Mouse (Mus musculus): ENCODE measurements around the gene Itih5.

Itih5 gene

DNA sequence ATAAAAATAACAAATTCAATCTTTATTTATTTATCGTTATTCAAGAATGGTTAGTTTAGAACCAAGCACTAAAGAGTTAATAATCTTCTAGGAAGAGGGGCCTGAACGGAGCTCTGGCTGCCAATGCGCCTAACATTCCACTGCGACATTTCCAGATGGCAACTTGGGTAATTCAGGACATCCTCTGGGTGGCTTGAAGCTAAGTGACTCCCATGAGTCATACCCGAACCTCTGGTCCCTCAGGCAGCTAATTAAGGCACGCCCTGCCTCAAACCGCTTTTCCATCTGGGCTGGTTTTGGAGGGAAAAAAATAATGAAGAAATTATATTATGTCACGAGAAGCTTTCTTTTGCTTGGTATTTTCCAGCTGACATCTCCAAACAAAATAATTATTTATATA, 14.6 kb downstream of the Itih5 start:
- DNase-seq (ENCODE audit: low spot score in 2 of 2): no peak

DNA sequence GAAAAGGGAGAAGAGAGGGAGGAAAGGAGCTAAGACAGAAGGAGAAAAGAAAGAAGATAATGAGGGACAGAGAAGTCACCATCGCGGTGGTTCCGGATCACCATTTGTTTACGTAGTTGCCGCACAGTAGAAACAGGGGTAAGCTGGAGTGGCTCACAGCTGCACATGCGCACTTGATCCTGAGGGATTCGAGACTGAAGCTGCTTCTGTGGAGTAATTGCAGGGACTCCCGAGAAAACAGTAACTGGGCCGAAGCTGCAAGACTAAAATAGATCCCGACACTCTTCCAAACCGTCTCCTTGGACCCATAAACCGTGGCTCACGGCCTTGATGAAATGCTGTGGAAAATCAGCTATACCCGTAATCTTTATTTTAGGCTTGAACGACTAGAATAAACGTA, 16.6 kb downstream of the Itih5 start:
- DNase-seq (ENCODE audit: low spot score in 2 of 2): no peak

DNA sequence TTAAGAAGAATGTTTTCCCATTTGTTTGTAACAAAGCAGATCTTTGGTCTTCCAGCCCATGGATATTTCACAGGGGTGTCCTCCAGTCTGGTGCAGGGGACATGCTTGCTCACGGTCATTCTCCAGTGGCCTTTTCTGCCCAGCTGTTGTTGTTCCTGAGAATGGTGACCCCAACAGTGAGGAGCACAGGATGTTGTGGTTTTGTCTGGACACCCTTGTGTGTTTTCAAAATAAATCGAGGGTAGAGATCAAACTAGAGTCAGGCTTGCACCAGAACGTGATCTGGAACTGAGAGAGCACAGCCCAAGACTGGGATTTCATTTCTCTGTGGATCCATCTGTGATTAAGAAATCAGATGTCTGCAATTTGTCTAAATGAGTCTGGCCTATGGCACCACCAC, 40.2 kb downstream of the Itih5 start:
- DNase-seq (ENCODE audit: low spot score in 2 of 2): no peak

DNA sequence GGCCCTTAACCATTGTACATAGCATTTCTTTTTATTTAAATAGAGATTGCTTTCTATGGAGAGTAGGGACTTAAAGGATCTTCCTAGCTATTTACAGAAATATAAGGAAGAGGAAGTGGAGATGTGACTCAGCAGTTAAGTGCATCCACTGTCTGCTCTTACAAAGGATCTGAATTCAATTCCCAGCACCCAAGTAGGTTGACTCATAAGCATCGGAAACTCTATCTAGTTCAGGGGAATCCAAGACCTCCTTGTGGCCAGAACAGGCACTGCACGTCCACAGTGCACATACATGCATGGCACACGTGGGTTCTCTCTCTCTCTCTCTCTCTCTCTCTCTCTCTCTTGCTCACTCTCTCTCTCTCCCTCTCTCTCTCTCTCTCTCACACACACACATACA, 41.8 kb downstream of the Itih5 start:
- no peak for DNase-seq (ENCODE audit: low spot score in 2 of 2)

DNA sequence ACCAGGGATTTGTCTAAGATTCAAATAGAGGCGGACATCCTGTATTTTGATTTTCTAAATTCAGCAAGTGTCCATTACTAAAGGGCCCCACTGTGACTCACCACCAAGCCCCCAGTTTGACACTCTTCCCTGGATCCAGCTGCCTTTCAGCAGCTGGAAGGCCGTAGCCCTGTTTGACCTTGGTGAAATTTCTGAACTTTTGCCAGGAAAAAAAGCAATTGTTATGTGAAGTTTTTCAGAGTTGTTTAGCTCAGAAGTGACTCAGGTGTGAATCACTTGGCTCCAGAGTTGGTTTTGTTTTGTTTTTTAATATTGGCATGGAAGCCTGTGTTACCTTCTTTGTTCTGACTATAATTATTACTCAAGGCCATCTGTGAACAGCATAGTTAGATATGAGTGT, 46.0 kb downstream of the Itih5 start:
- DNase-seq (ENCODE audit: low spot score in 2 of 2): no peak

DNA sequence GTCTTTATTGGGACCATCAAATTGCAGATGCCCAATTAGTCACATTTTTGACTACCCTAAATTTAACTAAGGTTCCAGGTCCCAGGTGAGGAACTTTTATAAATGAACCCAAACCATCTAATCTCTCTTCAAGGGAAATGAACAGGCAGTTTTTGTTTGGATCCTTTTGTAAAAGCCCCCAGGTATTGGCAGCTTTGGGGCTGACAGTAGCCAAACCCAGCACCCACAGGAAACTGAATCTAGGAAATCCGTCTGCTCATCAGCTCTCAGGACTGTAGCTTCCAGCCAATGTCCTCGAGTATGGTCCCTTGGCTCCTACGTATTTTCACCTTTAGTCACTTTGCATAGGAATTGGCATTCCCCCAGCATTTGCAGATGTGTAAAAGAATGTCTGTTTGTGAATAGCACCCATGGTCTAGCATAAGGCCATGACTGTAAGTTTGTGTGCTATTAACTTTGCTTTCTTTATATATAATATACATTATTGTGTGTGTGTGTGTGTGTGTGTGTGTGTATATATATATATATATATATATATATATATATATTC, 47.4 kb downstream of the Itih5 start:
- DNase-seq (ENCODE audit: low spot score in 2 of 2): no peak

DNA sequence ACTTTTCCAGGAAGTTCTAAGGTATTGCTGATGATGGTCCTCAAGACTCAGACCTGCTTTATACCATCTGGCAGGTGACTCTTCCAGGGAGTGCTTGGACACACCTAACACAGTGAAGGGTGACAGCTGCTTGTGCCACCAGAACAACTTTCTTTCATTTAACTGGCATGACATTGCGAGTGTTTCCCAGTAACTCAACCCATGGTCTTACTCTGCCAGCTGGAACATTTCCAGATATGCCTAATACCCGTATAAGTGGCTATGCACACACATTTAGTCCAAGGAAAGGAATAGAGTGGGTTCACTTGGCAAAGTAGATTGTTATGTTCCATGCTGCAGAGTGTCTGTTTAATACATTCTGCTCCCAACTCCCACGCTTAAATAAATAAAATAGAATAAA, 50.9 kb downstream of the Itih5 start:
- no peak for DNase-seq (ENCODE audit: low spot score in 2 of 2)

DNA sequence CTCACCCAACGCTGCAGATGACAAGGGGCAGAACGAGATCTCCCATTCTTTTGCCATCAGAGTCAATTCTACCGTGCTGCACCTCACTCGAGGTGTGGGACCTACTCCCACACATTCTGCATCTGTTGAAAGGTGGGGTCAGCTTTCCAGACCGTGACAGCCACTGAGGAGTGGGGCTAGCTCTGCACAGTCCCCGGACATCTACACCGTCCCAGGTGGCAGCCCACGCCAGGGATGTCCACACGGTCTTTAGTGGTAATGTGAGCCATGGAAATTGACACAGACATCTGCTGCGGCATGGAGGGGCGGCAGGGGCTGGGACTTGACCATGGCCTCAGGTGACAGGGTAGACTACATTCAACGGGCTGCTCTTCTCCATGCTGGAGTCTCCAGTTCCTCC, 60.1 kb downstream of the Itih5 start:
- no peak for DNase-seq (ENCODE audit: low spot score in 2 of 2)

DNA sequence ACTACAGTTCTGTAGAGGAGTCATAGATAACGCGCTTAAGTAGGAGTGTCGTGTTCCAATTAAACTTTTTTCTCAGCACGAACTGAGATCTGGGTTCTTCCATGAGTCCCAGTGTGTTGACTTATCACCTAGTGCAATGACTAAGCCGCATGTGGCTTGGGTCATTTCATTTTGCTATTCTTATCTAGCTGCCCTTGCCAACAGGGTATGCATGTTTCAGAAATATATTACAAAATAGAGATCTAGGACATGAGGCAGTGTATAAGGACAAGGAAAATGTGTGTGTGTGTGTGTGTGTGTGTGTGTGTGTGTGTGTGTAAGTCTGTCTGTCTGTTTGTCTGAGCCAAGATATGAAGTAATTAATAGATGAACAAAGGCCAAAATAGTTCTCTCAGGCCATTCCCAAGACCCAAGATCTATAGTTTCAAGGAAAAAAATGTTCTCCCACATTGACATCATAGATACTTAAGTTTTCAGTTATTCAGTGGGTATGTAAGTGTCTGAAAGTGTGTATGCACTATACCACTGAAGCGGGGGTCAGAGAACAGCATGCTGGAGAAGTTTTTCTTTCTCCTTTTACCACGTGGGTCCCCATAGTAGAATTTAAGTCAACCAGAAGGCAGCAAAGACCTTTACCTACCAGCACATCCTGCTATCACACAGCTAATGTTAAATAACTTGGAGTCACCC, 62.6 kb downstream of the Itih5 start:
- no peak for DNase-seq (ENCODE audit: low spot score in 2 of 2)

DNA sequence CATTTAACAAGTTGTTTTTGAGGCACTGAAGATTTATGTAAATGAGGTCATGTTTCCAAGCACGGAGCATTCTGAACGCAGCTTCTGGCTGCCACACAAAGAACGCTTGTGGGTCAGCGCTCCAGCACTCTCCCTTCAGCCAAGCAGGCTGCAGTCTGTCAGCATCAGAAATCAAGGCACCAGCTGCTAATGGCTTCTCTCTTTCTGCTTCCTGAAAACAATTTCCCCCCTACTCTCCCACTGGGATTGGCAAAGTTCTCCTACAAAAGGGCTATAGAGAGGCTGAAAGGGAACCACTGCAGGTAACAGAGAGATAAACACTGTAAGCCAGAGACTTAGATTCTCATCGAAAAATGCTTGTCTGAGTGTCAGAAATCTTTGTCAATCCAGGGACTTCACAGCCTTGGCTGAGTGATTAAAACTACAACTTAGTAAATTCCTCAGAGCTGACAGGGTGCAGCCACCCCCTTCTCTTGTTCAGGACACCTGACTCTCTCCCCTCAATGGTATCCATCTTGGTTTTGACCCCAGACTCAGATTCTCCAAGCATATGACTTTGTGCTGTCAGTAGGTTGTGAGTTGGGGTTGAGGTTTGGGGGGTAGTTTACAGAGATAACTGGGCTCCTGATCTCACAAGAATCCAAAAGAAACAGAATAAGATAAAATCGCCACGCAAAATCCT, 63.3 kb downstream of the Itih5 start:
- no peak for DNase-seq (ENCODE audit: low spot score in 2 of 2)

DNA sequence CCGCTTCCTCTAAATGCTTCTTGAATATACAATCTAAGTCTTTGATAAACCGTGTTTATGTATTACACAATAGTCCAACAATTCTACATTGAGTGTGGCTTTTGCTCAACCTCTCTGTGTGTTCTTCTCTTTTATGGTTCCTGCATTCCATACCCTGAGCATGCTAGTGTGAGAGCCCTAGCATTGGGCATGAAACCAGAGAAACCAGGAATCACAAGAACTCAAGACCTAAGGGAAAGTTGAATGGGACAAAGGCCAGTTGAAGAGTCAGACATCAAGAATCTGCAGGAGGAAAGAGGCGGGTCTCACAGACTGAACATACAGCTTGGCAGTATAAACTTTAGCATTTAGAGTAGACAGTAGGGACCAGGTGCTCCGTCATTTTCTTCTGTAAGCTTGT, 68.5 kb downstream of the Itih5 start:
- no peak for DNase-seq (ENCODE audit: low spot score in 2 of 2)

DNA sequence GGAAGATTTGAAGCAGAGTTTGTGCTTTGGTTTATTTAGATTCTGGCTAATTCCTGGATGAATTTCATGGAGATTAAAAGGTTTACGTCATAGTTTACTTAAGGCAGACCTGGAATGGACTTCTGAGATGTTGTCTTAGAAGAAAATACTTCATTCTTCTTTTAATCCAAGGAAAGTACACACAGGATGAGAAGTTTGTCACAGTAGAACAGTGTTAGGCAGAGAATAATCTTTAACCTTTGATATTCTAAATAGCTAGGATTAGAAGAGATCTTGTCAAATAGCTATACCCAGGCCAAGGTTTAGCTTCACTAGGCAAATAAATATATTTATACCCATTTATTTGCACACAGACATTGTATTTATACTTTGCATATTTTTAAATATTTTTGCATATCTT, 73.5 kb downstream of the Itih5 start:
- DNase-seq (ENCODE audit: low spot score in 2 of 2): no peak

DNA sequence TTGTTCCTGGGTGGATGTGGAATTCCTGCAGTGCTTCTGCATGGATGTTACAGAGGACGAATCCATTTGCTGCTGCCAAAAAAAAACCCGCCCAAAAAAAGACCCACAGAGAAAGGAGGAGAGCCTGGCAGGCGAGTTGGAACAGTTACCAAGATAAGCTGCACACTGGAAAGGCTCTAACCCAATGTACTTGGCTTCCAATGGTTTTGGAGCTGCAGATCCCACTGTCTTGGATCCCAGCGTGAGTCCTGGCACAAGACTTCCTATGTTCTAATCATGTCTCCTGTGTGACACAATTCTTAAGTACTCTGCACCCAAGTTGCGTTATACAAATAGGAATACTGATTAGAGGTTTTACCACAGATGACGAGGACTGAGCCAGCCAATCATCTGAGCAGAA, 78.6 kb downstream of the Itih5 start:
- DNase-seq (ENCODE audit: low spot score in 2 of 2): no peak

DNA sequence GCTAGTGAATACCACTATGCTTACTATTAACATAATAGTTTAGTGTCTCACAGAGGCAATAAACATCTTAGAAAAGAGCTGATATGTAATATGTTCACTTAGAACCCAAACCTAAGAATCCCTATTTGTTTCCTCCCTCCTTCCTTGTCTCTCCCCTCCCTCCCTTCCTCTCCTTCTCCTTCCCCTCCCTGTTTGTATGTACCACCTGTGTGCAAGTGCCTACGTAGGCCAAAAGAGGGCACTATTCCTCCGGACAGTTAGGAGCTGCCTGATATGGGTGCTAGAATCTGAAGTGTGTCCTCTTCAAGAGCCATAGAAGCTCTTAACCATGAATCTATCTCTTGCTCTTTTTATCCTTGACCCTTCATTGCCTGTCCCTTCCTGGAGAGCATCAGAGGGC, 83.2 kb downstream of the Itih5 start:
- no peak for DNase-seq (ENCODE audit: low spot score in 2 of 2)

DNA sequence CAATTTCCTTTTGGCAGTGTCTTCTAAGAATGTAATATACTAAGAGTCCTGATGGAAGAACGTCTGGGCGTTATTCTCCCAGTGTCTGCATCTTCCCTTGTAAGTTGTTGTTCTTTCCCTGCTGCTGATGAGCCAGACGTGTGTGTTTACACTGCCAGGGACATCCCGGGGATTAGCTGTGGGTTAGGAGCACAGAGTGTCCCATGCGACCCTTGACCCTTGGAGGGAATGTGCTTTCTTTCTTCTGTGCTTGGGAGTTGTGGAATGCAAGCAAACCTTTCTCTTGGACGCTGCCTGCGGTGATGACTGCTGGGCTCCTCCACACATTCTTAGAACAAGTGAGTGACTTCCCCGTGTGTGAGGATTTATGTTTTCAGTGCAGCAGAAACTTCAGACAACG, 89.6 kb downstream of the Itih5 start:
- no peak for DNase-seq (ENCODE audit: low spot score in 2 of 2)

DNA sequence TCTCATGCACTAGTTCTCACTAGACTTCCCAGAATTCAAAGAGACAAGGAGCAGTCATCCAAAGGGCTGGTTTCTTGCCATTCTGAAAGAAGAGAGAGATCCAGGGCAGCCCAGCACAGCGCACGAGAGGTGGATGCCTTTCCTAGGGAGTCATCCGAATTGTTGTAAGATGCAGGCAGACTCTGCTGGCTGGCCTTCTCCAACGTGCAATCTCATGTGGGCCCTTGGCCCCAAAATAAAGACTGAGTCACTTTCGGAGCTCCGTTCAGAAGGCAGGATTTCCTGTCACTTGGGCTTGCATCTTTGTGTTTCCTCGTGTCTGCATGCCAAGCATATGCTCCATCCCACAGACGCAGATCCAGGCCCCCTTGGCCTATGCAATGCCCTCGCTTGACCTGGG, 97.1 kb downstream of the Itih5 start:
- no peak for DNase-seq (ENCODE audit: low spot score in 2 of 2)

DNA sequence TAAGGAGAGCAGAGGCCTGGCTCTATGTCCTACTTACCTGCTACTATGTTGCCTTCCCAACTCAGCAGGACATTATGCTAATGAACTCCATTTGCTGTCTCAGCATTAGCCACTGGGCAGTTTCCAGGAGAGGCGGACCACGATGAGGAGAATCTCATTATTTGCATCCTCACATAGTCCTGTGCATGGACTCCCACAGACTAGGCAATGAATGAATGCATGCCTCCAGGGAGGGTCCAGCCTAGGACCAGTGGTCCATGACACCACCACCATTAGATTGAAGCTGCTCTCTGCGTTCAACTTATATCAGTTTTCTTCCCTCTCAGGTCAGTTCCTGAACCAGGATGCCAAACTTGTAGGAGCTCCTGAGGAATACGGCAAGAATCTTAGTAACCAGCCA, 97.6 kb downstream of the Itih5 start:
- DNase-seq (ENCODE audit: low spot score in 2 of 2): no peak

DNA sequence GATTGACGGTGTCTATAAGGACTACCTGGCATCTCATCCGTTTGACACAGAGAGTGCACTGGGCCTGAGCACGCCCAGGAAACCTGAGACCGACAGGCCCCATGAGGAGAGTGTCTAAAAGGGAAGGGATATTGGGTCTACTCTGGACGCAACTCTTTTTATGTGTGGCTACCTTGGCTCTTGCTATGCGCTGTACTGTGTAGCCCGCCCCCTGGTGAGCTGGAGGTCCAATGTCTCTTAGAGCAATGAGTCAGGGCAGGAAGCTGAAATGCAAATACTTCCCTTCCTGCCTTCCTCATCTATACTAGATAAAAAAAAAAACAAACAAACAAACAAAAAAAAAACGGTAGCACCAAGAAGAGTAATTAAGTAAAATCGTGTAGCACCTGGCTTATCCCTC, 98.1 kb downstream of the Itih5 start:
- no peak for DNase-seq (ENCODE audit: low spot score in 2 of 2)

DNA sequence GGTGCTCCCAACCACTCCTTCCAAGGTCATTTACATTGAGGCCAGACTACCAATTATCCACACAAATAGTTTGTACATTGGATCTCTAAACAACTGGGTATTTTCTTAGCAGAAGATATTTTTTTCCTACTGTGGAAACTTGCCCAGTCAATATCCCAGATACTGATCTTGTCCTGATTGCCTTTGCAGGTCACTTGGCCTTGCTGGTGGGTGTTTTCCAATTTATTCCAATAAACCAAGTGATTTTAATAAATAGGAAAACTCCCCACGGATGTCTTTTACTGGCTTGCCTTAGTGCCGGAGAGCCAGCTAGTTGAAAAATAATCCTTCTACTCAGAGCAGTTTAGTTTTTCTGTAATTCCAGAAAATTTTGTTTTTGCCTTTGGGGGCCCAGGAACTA, 98.6 kb downstream of the Itih5 start:
- DNase-seq (ENCODE audit: low spot score in 2 of 2): no peak

DNA sequence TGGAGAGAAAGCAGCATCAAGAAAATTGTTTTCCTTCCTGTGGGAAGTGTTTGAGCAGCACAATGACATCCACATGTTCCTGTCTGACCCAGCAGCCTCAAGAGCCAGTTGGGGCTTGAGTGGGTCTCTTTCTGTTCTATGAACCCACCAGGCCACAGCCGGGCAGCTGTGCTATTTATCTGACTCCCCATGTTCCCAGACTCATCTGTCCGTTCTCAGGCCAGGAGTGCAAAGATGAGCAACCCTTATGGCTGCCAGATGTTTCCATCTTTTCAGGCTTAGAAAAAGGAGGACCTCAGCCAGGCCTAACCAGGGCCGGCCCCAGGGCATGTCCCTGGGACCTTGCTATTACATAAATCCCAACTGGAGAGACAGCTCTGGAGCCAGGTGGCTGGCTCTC, 100.0 kb downstream of the Itih5 start:
- DNase-seq (ENCODE audit: low spot score in 2 of 2): no peak

DNA sequence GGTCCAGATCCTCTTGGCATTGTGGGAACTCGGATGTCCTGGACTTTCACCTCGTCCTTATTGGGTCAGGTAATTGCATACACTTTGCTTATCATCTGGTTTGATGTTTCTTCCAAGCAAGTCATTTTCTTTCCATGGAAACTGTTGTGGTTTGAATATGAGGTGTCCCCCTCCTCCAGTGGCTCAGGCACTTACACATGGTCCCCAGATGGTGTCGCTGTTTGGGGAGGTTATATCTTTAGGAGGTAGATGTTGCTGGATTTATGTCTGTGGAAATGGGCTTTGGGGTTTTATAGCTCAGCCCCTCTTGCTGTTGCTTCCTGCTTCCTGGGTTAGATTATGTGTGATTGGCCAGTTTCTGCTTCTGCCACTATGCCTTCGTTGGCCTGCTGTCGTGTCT, 103.6 kb downstream of the Itih5 start:
- no peak for DNase-seq (ENCODE audit: low spot score in 2 of 2)

DNA sequence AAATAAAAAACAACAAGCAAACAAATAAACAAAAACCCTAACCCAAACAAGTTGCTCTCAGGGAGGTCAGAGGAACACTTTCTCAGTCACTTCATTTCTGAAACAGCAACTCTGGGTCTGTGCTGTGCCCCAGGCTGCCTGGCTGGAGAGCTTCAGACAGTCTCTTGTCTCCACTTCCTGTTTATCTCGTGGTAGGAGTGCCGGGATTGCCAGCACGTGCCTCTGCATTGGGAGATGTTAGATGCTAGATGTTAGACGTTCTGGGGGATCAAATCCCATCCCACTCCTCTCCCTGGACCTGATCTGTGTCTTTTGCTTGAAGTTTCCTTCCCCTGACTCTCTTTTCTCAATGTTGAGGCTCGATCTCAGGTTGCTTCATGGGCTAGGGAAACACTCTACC, 104.9 kb downstream of the Itih5 start:
- DNase-seq (ENCODE audit: low spot score in 2 of 2): no peak

DNA sequence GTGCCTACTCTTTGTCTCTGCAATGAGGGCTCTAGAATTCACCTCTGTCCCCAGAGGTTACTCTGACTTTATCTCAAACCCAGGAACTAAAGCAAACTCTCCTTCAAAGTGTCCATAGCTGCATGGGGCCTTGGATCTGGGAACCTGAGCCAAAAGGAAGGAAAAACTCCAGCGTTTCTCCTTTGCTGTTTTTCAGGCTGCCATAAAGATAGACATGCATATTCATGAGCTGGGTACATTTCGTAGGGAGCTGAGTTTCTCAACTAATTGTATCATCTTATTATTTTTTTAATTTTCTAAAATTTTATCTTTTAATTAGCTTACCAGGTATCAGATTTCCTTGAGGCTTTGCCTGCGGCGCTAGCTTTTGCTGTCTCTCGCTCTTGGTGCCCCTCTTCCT, 106.7 kb downstream of the Itih5 start:
- no peak for DNase-seq (ENCODE audit: low spot score in 2 of 2)

DNA sequence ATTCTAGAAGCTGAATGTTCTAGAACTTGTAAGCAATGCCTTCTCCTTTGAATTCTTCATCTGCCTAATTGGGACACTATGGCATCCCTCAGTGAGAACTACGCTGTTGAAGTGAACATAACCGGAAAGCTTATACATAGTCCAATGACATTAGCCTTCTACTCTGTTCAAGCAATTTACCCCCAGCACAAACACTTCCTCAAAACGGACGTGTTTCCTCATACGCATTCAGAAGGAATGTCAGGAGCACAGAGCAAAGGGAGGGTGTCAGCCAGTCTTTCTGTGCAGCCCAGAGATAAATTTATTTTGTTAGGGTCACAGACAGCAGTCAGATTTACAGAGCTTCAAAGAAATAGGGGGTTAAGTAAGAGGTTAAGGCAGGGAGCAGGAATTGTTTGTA, 108.0 kb downstream of the Itih5 start:
- no peak for DNase-seq (ENCODE audit: low spot score in 2 of 2)

All from thymus, postnatal 10 days (tissue).